Mouse (Mus musculus) neural tube, embryonic 11.5 days (tissue): Measurements from ENCODE around the gene Gm49336. TPM values are rescaled to one million over a fixed set of nuclear protein-coding genes. Genes with fewer than 3 reads are reported as not detected.

Experiments used
- ATAC-seq: fragments of 200-750 bp; cut with Nextera tagmentation; 2 replicates; pipeline ENCODE4 v1.8.0; 2017; ENCODE audit warnings: moderate number of reproducible peaks, mild to moderate bottlenecking, moderate TSS enrichment, moderate library complexity; ENCODE audit not compliant: insufficient read depth, low FRiP score, low TSS enrichment
- DNase-seq: peaks from one replicate; pipeline ENCODE4 v3.0.0-alpha.2; 2015; ENCODE audit warnings: low spot score
- H3K27ac ChIP-seq: fragments of 300-500 bp; sonication (generic); 2 replicates; pipeline ENCODE4 v1.5.1; 2014; ENCODE audit warnings: low read depth, mild to moderate bottlenecking, low read length
- H3K27me3 ChIP-seq: fragments of 300-500 bp; sonication (generic); 2 replicates; pipeline ENCODE4 v1.6.1; 2014; ENCODE audit warnings: mild to moderate bottlenecking, low read length, mixed read lengths; ENCODE audit not compliant: control insufficient read depth, insufficient read depth
- H3K36me3 ChIP-seq: fragments of 300-500 bp; sonication (generic); 2 replicates; pipeline ENCODE4 v1.6.1; 2014; ENCODE audit warnings: mild to moderate bottlenecking, low read length, moderate library complexity, mixed read lengths; ENCODE audit not compliant: control insufficient read depth, insufficient read depth
- H3K4me1 ChIP-seq: fragments of 300-500 bp; sonication (generic); 2 replicates; pipeline ENCODE4 v1.6.1; 2014; ENCODE audit warnings: low read length, mixed read lengths; ENCODE audit not compliant: control insufficient read depth, insufficient read depth
- H3K4me2 ChIP-seq: fragments of 300-500 bp; sonication (generic); 2 replicates; pipeline ENCODE4 v1.6.1; 2014; ENCODE audit warnings: low read depth, mild to moderate bottlenecking, moderate library complexity
- H3K4me3 ChIP-seq: fragments of 300-500 bp; sonication (generic); 2 replicates; pipeline ENCODE4 v1.5.1; 2014; ENCODE audit warnings: low read depth, low read length
- H3K9ac ChIP-seq: fragments of 300-500 bp; sonication (generic); 2 replicates; pipeline ENCODE4 v1.6.1; 2014; ENCODE audit warnings: mild to moderate bottlenecking, low read length
- H3K9me3 ChIP-seq: fragments of 300-500 bp; sonication (generic); 2 replicates; pipeline ENCODE4 v1.6.1; 2016; ENCODE audit warnings: low read length; ENCODE audit not compliant: control insufficient read depth
- whole genome bisulfite sequencing: fragments of 180-500 bp; shearing (Covaris S2); extraction: QIAGEN DNeasy Blood & Tissue Kit; methylation state at CpG from one replicate; pipeline ENCODE4 v1.1.7; 2014; 5-methylcytosine and 5-hydroxymethylcytosine counted together
- polyA plus RNA-seq: library from polyadenylated mRNA; unstranded; fragments of >200 nt; fragmentation: Nextera tagmentation; extraction: Ambion mirVana; gene quantifications from 2 replicates; pipeline ENCODE4 v1.2.1, GENCODE M21; 2014

The Gm49336 gene
- polyA plus RNA-seq, 1 experiment from 2014 or later = 84.8 TPM

DNA sequence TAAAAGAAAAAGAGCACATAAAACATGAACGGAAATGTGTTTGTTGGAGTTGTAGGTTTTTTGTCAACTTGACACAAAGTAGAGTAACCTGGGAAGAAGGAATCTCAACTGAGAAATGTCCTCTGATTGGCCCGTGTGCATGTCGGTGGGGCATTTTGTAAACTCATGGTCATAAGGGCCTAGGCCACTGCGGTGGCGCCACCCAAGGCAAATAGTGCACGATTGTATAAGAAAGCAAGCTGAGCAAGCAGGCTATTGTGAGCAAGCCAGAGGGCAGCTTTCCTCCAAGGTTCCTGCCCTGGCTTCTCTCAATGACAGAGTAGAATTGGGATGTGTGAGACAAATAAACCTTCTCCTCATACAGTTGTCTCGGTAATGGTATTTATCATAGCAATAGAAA, 42.1 kb downstream of the Gm49336 start:
- no peak overlapping the region for H3K4me3 ChIP-seq
- H3K4me1 ChIP-seq = no peaks in the 10 kb centered on the region
- H3K4me2 ChIP-seq = no peak overlapping the region
- ATAC-seq (no peak), DNase-seq (no peak)
- H3K9ac ChIP-seq = no peak overlapping the region
- H3K36me3 ChIP-seq = no peaks in the 10 kb centered on the region
- WGBS = 90% methylated on average over 7 of the region's 7 CpGs
- no peaks in the 10 kb centered on the region for H3K9me3 ChIP-seq
- H3K27me3 ChIP-seq = no peaks in the 10 kb centered on the region
- H3K27ac ChIP-seq = no peak overlapping the region

DNA sequence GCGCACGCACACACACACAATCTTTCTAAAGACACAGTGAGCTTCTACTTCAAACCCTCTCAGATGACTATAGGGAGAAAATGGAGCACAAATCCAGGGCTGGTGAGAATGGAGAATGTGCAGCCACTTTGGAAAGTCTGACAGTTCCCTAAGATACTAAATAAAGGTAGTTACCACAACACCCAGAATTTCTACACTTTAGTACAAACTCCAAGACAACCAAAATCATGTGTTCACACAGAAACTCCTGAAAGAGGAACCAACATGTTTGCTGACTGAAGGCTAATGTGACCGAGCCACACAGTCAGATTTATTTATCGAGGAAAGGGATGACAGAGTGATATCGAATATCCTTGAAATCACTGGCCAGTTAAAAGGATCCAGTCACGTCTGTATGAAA, 46.3 kb downstream of the Gm49336 start:
- no peaks in the 10 kb centered on the region for H3K4me1 ChIP-seq
- ATAC-seq = no peak
- H3K9me3 ChIP-seq = no peaks in the 10 kb centered on the region
- H3K4me3 ChIP-seq = no peak overlapping the region
- H3K4me2 ChIP-seq = no peak overlapping the region
- WGBS = 95% methylated on average over 6 of the region's 6 CpGs
- no peak for DNase-seq
- no peak overlapping the region for H3K9ac ChIP-seq
- H3K36me3 ChIP-seq = no peaks in the 10 kb centered on the region
- H3K27me3 ChIP-seq = no peaks in the 10 kb centered on the region
- no peak overlapping the region for H3K27ac ChIP-seq

DNA sequence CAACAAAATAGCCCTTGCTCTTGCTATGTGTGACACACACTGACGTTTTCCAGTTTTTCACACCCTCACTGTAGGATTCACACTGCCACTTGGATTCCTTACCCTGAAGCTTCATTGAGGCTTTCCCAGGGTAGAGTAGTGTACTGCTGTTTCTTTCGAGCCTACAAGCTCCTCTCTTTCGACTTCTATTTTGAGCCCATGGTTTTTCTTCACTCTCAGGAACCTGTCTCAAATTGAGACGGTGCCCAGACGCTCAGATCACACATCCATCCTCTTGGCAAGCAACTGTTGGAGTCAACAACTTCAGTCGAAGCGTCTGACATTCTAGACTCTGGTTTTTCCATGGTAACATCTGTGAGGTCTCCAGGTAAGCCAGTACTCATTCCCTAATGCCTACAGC, 54.4 kb downstream of the Gm49336 start, which contains the start of gene Atp8a2:
Atp8a2 (minus strand) TSS at position 296 of the 400 bp plus-strand sequence.
- no peak for ATAC-seq
- 86% methylated on average over 7 of the region's 7 CpGs for WGBS
- no peak within 1 kb of the TSS for H3K27ac ChIP-seq
- H3K27me3 ChIP-seq = no peaks in the 10 kb centered on the region
- H3K9ac ChIP-seq = no peak within 1 kb of the TSS
- no peak within 1 kb of the TSS for H3K4me3 ChIP-seq
- no peak for DNase-seq
- no peaks in the 10 kb centered on the region for H3K9me3 ChIP-seq
- H3K36me3 ChIP-seq = no peaks in the 10 kb centered on the region
- H3K4me1 ChIP-seq = no peaks in the 10 kb centered on the region
- H3K4me2 ChIP-seq = no peak within 1 kb of the TSS

DNA sequence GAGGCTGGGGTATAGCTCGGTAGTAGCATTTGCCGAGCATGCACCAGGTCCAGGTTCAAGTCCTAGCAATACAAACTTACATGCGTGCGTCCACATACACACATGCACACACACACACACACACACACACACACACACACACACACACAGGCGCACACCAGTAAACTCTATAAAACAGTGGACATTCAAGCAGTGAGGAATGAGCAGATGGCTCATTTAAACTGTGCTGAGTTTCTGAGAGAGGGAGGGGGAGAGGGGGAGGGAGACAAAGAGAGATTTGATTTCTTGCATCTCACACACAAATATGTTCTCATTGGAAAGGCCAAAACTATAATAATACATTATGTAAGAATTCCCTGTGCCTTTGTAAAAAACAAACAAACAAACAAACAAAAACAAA, 55.3 kb downstream of the Gm49336 start:
- Histone ChIP-seq H3K4me3 (no peak overlapping the region), H3K9me3 (no peaks in the 10 kb centered on the region), H3K27me3 (no peaks in the 10 kb centered on the region), H3K36me3 (no peaks in the 10 kb centered on the region), H3K9ac (no peak overlapping the region), H3K4me2 (no peak overlapping the region), H3K4me1 (no peaks in the 10 kb centered on the region), H3K27ac (no peak overlapping the region)
- DNase-seq (no peak), ATAC-seq (no peak)
- 78% methylated on average over 5 of the region's 5 CpGs for WGBS

DNA sequence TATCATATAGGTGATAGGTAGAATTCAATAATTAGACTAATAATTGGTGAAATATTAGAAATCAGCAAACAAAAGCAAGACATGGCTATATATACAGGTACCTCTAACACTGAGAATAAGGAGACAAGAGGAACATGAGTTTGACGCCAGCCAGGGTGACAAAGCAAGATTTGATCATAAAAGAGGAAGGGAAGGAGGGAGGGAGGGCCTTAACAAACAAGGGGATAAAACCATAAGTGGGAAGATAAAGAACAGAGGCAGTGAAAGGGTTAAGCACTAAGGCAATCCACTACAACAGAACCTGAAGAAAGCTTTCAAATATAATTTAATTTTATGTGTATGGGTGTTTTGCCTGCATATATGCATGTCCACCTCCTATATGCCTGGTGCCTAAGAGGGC, 56.7 kb downstream of the Gm49336 start:
- Histone ChIP-seq H3K9ac (no peak overlapping the region), H3K9me3 (no peaks in the 10 kb centered on the region), H3K36me3 (no peaks in the 10 kb centered on the region), H3K27me3 (no peaks in the 10 kb centered on the region), H3K27ac (no peak overlapping the region), H3K4me2 (no peak overlapping the region), H3K4me3 (no peak overlapping the region), H3K4me1 (no peaks in the 10 kb centered on the region)
- 92% methylated on average over 1 of the region's 1 CpGs for WGBS
- DNase-seq (no peak), ATAC-seq (no peak)

DNA sequence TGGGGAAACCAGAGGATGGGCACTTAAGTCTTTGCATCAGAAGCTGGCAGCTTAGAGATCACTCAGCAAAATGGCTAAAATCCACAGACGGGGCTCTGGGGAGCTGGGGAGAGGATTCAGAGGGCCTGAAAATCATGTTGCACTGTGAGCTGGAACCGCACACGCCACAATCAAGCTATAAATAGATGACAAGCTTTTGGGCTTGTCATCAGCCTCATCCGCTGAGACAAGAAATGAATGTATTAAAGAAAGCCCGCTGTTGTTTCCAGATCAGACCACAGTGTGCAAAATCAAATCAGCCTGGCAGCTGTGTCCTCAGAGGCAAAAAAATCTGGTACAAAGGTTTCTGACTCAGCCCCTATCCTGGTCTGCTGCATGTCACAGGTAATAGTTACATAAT, 61.5 kb downstream of the Gm49336 start:
- 93% methylated on average over 5 of the region's 5 CpGs for WGBS
- H3K36me3 ChIP-seq = no peaks in the 10 kb centered on the region
- no peak for DNase-seq

DNA sequence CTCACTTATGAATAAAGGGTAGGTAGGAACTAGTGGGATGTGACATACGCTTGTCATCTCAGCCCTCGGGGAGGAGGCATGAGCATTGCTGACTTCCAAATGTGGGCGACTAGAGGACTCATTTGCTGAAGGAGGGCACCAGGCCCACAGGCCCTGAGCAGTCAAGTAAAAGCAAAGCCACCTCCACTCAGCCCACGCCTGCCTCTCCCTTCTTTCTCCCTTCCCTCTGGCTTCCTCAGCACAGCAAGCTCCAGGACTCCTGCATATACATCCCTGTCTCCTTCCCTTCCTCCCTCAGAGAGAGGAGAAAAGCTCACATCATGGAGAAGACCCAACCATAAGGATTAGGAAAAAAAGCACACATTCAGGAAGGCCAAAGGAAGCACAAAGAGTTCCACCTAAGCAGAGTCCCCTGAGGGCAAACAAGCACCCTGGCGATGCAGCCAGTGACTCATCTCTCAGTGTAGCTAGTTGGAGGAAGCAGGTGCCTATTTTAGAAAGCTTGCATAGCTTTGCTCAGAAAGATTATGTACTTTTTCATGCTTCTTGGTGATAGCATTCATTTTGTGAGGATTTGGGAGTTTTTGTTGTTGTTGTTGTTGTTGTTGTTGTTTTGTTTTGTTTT, 63.0 kb downstream of the Gm49336 start:
- H3K27me3 ChIP-seq = no peaks in the 10 kb centered on the region
- no peak for DNase-seq
- 80% methylated on average over 5 of the region's 5 CpGs for WGBS
- no peaks in the 10 kb centered on the region for H3K9me3 ChIP-seq
- no peak overlapping the region for H3K9ac ChIP-seq
- no peaks in the 10 kb centered on the region for H3K4me1 ChIP-seq
- ATAC-seq = no peak
- H3K36me3 ChIP-seq = no peaks in the 10 kb centered on the region
- H3K4me3 ChIP-seq = no peak overlapping the region
- no peak overlapping the region for H3K27ac ChIP-seq
- H3K4me2 ChIP-seq = no peak overlapping the region

More for the DNA sequence above, 61.5 kb downstream of the Gm49336 start:
- Histone ChIP-seq H3K4me2 (no peak overlapping the region), H3K9me3 (no peaks in the 10 kb centered on the region), H3K4me3 (no peak overlapping the region), H3K27ac (no peak overlapping the region), H3K27me3 (no peaks in the 10 kb centered on the region), H3K4me1 (no peaks in the 10 kb centered on the region), H3K9ac (no peak overlapping the region)
- ATAC-seq = no peak

DNA sequence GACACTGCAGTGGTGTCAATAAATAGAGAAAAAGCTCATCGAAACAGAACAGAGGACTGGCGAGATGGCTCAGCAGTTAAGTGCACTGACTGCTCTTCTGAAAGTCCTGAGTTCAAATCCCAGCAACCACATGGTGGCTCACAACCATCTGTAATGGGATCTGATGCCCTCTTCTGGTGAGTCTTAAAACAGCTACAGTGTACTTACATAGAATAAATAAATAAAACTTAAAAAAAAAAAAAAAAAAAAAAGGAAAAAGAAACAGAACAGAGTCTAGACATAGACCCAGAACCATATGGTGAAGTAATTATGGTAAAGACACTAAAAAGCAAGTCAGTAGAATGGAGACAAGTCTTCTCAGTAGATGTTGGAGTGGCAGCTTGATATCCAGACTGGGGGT, 70.0 kb downstream of the Gm49336 start:
- Histone ChIP-seq H3K9me3 (no peaks in the 10 kb centered on the region), H3K27me3 (peaks cover 3% of the 10 kb centered on the region), H3K9ac (no peak overlapping the region), H3K4me2 (no peak overlapping the region), H3K36me3 (no peaks in the 10 kb centered on the region), H3K27ac (no peak overlapping the region), H3K4me3 (no peak overlapping the region), H3K4me1 (no peaks in the 10 kb centered on the region)
- ATAC-seq = no peak
- 97% methylated on average over 2 of the region's 2 CpGs for WGBS
- DNase-seq = no peak

DNA sequence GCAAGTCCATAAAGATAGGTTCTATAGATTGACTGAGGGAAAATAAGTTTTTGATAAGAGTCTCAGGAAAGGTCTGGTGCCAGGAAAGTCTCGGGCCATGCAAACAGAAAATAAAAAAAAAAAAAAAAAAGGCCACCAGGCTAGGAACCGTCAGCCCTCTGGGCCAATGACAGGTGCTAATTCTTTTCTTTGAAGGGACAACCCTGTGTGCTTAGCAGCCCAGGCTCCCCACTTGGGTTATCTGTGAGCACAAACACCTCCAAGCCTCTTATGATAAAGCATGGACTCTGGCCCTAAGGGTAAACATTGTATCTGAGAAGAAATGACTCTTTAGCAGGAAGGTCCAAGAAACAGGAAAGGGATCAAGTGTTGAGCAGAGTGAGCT, 72.7 kb downstream of the Gm49336 start:
- Histone ChIP-seq H3K4me3 (no peak overlapping the region), H3K36me3 (no peaks in the 10 kb centered on the region), H3K4me2 (no peak overlapping the region), H3K27me3 (peaks cover 6% of the 10 kb centered on the region), H3K9ac (no peak overlapping the region), H3K4me1 (no peaks in the 10 kb centered on the region), H3K9me3 (no peaks in the 10 kb centered on the region), H3K27ac (no peak overlapping the region)
- DNase-seq (no peak), ATAC-seq (no peak)
- WGBS = 49% methylated on average over 2 of the region's 2 CpGs
